Mouse (Mus musculus) stomach, postnatal 0 days (tissue): ENCODE measurements around the gene Utrn.

Source experiments
- CTCF ChIP-seq: IDR thresholded peaks from 2 replicates; pipeline ENCODE4 v1.5.1; 2016; ENCODE audit warnings: antibody characterized with exemption, low read depth, mild to moderate bottlenecking, moderate library complexity
- EP300 ChIP-seq: optimal IDR thresholded peaks from 2 replicates; pipeline ENCODE3; 2016; ENCODE audit warnings: antibody characterized with exemption

DNA sequence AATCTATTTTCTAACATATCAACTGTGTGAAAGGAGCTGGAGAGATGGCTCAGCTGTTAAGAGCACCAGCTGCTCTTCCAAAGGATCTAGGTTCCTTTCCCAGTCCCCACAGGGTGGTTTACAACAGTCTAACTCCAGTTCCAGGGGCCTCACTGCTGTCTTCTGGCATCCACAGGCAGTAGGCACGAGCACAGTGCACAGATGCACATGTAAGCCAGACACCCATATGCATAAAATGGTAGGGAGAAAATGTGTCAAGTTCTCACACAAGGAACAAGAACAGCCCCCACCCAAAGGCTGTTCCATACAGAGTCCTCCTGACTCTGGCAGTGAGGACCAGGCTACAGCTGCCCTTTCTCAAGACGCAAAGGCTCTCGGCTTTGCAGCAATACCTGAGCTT, 185.1 kb downstream of the Utrn start:
- TF ChIP-seq CTCF (no peak), EP300 (no peak)
